Mouse (Mus musculus) erythroblast, embryonic 14.5 days (primary cell): ENCODE results near the gene Syk. TPM values are rescaled to one million over a fixed set of nuclear protein-coding genes. Genes with fewer than 3 reads are reported as not detected.

ENCODE experiments used
- H3K27me3 ChIP-seq: 2 replicates; pipeline ENCODE4 v1.6.1; 2012; ENCODE audit warnings: inconsistent platforms; ENCODE audit not compliant: control insufficient read depth
- H3K36me3 ChIP-seq: 2 replicates; pipeline ENCODE4 v1.6.1; 2012; ENCODE audit warnings: mild to moderate bottlenecking, inconsistent platforms; ENCODE audit not compliant: control insufficient read depth
- H3K4me1 ChIP-seq: 2 replicates; pipeline ENCODE4 v1.6.1; 2012; ENCODE audit warnings: inconsistent platforms; ENCODE audit not compliant: control insufficient read depth
- H3K4me3 ChIP-seq: replicated peaks from 2 replicates; pipeline ENCODE3; 2012; ENCODE audit warnings: moderate library complexity, mild to moderate bottlenecking, inconsistent platforms
- H3K9me3 ChIP-seq: 2 replicates; pipeline ENCODE4 v1.6.1; 2012; ENCODE audit warnings: low read length, inconsistent platforms, mixed read lengths; ENCODE audit not compliant: control insufficient read depth
- GATA1 ChIP-seq: IDR thresholded peaks from 2 replicates; pipeline ENCODE4 v1.6.1; 2012; ENCODE audit warnings: low read length, inconsistent platforms, mixed read lengths
- TAL1 ChIP-seq: IDR thresholded peaks from 3 replicates; pipeline ENCODE4 v1.6.1; 2012; ENCODE audit warnings: low read length, inconsistent platforms, mixed read lengths
- polyA plus RNA-seq: library from polyadenylated mRNA; stranded (reverse); fragments of >175 nt; gene quantifications from 2 replicates; pipeline ENCODE4 v1.2.3, GENCODE M21; 2012

Syk gene
- polyA plus RNA-seq, 1 experiment, result 0.13 TPM

DNA sequence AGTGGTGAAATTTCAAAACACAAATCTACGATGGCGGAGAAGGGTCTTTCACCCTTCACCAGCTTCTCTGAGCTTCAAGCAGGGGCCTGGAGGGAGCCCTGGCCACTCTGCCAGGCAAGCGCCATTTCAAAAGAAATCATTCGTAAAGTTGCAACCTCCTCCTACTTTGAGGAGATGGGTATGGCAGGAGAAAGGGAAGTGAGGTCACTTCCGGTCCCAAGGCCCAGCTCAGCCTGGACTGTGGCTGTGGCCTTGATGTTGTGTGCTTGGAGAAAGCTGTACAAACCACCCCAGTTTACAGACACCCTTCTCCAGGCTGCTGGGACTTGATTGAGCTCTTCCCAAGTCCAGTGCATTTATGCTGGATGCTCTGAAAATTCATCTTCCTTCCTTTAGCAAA, 36.5 kb downstream of the Syk start:
- H3K4me3 ChIP-seq, result no peak overlapping the region
- no peak for TF ChIP-seq GATA1
- TF ChIP-seq TAL1, result no peak
- H3K27me3 ChIP-seq, result no peaks in the 10 kb centered on the region
- peaks cover 17% of the 10 kb centered on the region for H3K4me1 ChIP-seq
- H3K9me3 ChIP-seq, result no peaks in the 10 kb centered on the region
- no peaks in the 10 kb centered on the region for H3K36me3 ChIP-seq

DNA sequence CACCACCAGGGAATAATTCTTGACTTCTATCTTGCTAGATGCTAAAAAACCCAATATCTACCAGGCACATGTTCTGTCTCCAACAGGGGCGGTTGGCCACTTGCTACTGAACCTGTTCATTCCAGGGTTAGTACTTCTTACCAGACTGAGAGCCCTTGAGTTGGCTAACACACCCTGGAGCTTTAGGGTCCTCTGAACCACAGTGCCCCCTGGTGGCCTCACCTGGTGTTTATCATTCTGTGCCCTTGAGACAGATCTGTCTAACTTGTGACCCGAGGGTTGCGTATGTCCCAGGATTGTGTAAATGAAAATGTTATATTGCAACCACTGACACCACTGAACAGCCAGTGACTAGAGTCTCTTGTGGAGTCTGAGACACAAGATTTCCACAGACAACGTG, 41.1 kb downstream of the Syk start:
- Histone ChIP-seq H3K27me3 (no peaks in the 10 kb centered on the region), H3K4me3 (no peak overlapping the region), H3K36me3 (no peaks in the 10 kb centered on the region), H3K9me3 (no peaks in the 10 kb centered on the region), H3K4me1 (no peaks in the 10 kb centered on the region)
- TF ChIP-seq GATA1 (no peak), TAL1 (no peak)

DNA sequence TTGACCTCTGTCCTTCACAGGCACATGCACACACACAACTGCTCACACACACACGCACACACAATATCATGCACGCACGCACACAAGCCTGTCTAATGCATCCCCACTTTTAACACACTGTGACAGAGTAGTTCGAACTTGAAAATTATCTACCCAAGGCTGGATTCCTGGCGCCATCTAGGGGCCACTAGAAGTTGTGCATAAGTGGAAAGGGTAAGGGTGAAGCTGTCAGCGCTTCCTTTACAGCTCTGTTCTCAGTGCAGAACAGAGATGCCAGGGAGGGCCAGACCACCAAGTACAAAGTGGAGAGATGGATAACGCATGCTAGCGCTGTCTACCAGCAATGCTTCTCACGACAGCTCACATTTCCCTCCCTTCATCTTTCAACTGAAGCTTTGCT, 45.6 kb downstream of the Syk start:
- Histone ChIP-seq H3K4me3 (no peak overlapping the region), H3K4me1 (no peaks in the 10 kb centered on the region), H3K27me3 (no peaks in the 10 kb centered on the region), H3K36me3 (no peaks in the 10 kb centered on the region), H3K9me3 (no peaks in the 10 kb centered on the region)
- TF ChIP-seq TAL1, result no peak
- no peak for TF ChIP-seq GATA1

DNA sequence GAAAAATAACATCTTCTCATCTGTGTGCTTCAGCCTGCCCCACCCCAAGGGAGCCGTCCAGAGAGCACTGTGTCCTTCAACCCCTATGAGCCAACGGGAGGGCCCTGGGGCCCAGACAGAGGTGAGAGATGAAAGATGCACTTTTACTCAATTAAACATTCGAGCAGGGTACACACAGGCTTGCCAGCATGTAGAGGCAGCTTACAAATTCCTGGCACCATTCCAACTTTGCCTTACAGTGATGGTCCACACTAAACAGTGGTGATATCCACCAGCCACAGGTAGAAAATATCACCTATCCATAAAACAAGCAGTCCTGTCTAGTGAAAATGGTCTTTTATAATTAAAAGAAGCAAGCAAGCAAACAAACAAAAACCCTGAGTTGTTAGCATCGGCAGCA, 48.7 kb downstream of the Syk start:
- Histone ChIP-seq H3K4me1 (no peaks in the 10 kb centered on the region), H3K4me3 (no peak overlapping the region), H3K9me3 (no peaks in the 10 kb centered on the region), H3K36me3 (no peaks in the 10 kb centered on the region), H3K27me3 (no peaks in the 10 kb centered on the region)
- TF ChIP-seq TAL1, result no peak
- TF ChIP-seq GATA1, result no peak

DNA sequence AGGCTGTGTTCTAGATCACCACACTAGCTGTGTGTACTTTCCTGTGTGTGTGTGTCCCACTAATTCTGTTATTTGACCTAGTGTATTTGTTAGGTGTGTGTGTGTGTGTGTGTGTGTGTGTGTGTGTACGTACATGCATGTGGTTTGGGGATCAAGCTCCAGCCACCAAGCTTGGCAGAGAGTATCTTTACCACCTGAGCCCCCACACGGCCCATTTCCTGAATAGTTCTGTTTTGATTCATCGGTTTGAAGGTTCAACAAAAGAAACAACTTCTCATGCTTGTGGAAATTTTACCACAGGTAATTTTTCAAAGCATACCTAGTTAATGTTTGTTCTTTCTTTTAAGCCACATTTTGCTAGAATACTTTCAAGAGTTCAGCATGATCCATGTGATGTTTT, 52.5 kb downstream of the Syk start:
- no peaks in the 10 kb centered on the region for H3K4me1 ChIP-seq
- no peaks in the 10 kb centered on the region for H3K27me3 ChIP-seq
- no peaks in the 10 kb centered on the region for H3K9me3 ChIP-seq
- TF ChIP-seq TAL1 (no peak), GATA1 (no peak)
- no peaks in the 10 kb centered on the region for H3K36me3 ChIP-seq
- H3K4me3 ChIP-seq, result no peak overlapping the region

DNA sequence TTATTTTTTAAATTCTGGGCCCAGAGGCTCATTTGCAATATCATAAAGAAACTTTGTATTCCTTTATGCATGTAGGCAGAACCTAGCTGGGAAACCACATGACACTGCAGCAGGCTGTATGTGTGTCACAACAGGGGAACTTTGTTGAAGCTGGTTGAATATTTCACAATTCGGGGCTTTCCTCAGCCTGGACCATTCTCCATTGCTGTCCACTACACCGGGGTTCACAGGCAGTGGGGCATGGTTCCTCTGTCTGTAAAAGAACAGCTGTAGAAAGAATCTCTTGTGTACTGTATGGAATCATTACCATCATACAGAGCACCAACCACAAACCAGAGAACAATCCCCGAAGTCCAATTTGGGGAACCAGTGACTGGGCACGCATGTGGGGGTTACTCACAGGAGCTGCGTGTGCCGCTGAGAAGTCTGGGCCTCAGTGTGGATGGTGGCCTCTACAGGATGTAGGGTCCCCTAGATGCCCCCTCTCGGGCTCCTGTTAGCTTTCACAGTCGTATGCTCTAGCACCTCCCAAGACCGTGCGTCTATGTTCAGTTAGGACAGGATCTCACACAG, 53.3 kb downstream of the Syk start:
- no peaks in the 10 kb centered on the region for H3K9me3 ChIP-seq
- TF ChIP-seq TAL1 (no peak), GATA1 (no peak)
- H3K27me3 ChIP-seq, result no peaks in the 10 kb centered on the region
- H3K4me1 ChIP-seq, result no peaks in the 10 kb centered on the region
- no peak overlapping the region for H3K4me3 ChIP-seq
- no peaks in the 10 kb centered on the region for H3K36me3 ChIP-seq

DNA sequence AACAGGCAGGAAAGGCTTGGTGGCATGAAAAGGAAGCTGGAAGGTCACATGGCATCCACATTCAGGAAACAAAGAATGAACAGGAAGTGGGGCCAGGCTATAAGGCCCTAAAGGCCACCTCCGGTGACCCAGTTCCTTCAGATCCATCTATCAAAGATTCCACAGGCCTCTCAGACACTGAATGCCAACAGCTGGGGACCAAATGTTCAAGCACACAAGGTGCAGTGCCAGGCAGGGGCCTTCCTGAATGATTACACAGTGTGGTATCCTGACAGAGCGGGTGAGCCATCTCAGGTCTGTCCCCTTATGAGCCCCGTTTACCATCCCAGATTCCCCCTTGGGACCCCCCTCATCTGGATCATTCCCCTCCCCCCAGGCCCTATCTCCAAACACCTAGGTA, 63.6 kb downstream of the Syk start:
- no peaks in the 10 kb centered on the region for H3K36me3 ChIP-seq

DNA sequence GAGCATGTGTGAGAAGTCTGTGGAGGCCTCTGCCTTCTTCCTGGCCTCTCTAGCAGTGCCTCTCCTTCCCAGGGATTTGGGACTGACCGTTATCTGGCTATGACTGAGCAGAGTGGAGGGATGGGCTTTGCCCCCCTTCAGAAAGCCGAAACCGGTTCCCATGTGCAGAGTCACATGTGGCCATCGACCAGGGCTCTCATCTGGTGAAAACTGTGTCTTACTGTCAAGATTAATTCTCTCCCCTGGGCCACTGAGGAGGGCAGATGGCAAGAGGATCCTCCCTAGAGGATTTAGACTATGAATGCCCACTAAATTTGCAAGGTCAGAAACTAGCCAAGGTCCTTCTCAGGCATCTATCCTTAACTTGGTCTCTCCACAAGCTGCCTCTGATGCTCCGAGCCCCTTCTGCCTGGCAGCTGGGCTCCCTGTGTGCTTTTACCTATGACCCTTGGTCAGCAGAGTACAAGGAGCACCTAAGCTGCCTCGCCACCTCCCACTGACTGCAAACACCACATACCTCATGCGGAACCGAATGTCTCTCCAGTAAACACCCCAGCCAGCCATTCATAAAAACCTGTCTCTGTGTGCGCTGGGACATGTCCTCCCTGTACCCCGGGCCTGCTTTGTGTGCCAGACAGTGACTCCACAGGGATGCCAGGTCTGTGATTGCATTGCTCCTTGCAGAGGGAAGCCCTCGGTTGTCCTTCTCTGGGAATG, 65.2 kb downstream of the Syk start:
- no peak overlapping the region for H3K4me3 ChIP-seq
- no peaks in the 10 kb centered on the region; the same call in 1 of the 2 replicates for H3K9me3 ChIP-seq
- H3K4me1 ChIP-seq, result no peaks in the 10 kb centered on the region
- H3K36me3 ChIP-seq, result no peaks in the 10 kb centered on the region
- H3K27me3 ChIP-seq, result no peaks in the 10 kb centered on the region
- TF ChIP-seq GATA1 (no peak), TAL1 (no peak)

More for the DNA sequence above, 63.6 kb downstream of the Syk start:
- Histone ChIP-seq H3K27me3 (no peaks in the 10 kb centered on the region), H3K4me1 (no peaks in the 10 kb centered on the region), H3K4me3 (no peak overlapping the region), H3K9me3 (no peaks in the 10 kb centered on the region; the same call in 1 of the 2 replicates)
- TF ChIP-seq TAL1, result no peak
- TF ChIP-seq GATA1, result no peak

DNA sequence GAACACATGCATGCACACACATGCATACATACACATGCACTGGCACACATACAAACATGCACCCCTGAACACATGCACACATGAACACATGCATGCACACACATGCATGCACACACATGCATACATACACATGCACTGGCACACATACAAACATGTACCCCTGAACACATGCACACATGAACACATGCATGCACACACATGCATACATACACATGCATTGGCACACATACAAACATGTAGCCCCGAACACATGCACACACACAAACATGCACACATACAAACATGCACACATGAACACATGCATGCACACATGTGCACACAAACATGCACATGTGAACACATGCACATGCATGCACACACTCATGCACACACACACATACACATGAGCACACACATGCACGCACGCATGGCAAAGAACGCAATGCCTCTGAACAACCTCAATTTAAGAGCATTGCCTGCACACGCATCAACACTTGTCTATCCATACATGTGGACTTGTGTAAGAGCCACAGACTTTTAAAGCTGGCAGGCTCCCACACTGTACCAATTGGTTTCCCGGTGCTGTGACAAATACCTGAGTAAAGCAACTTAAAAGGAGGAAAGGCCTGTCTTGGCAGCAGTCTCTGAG, 66.9 kb downstream of the Syk start:
- Histone ChIP-seq H3K4me3 (no peak overlapping the region), H3K27me3 (no peaks in the 10 kb centered on the region), H3K36me3 (no peaks in the 10 kb centered on the region), H3K4me1 (no peaks in the 10 kb centered on the region), H3K9me3 (no peaks in the 10 kb centered on the region; the same call in 1 of the 2 replicates)
- no peak for TF ChIP-seq TAL1
- no peak for TF ChIP-seq GATA1
